Mouse (Mus musculus): Measurements from ENCODE around the gene Cdc14b.
A peak's percentile ranks its signal among the peaks of the same experiment; 100 is the strongest.

Cdc14b gene

GRCm38 (mm10) chr13:64185176-64185575 is 89.9 kb downstream of the Cdc14b start:
- Histone ChIP-seq H3K27me3 (ENCODE audit: insufficient read depth, low read length) (no peaks in the 10 kb centered on the region), H3K4me3 (replicated peaks; ENCODE audit: low read length) (no peak overlapping the region), H3K4me1 (replicated peaks; ENCODE audit: low read depth, low read length) (peaks cover 40% of the 10 kb centered on the region)

GRCm38 (mm10) chr13:64184361-64184760 is 90.7 kb downstream of the Cdc14b start:
- Histone ChIP-seq H3K4me3 (replicated peaks; ENCODE audit: low read length) (no peak overlapping the region), H3K27me3 (ENCODE audit: insufficient read depth, low read length) (no peaks in the 10 kb centered on the region), H3K4me1 (replicated peaks; ENCODE audit: low read depth, low read length) (peaks cover 32% of the 10 kb centered on the region), H3K36me3 (ENCODE audit: insufficient read depth, low read length) (peaks cover 9% of the 10 kb centered on the region), H3K9me3 (ENCODE audit: low read length) (no peaks in the 10 kb centered on the region)
- no peak for TF ChIP-seq CTCF (conservative IDR thresholded peaks at IDR 0.05; ENCODE audit: low read length)
- TF ChIP-seq POU5F1 (IDR thresholded peaks at IDR 0.05; ENCODE audit: borderline replicate concordance, low read length), result no peak
- TF ChIP-seq NANOG (IDR thresholded peaks at IDR 0.05; ENCODE audit: borderline replicate concordance, low read length), result no peak

More at GRCm38 (mm10) chr13:64185176-64185575, 89.9 kb downstream of the Cdc14b start:
- no peak for TF ChIP-seq NANOG (IDR thresholded peaks at IDR 0.05; ENCODE audit: borderline replicate concordance, low read length)
- TF ChIP-seq POU5F1 (IDR thresholded peaks at IDR 0.05; ENCODE audit: borderline replicate concordance, low read length), result no peak
- no peak for TF ChIP-seq CTCF (conservative IDR thresholded peaks at IDR 0.05; ENCODE audit: low read length)
- H3K9me3 ChIP-seq (ENCODE audit: low read length), result no peaks in the 10 kb centered on the region
- H3K36me3 ChIP-seq (ENCODE audit: insufficient read depth, low read length), result peaks cover 9% of the 10 kb centered on the region

GRCm38 (mm10) chr13:64183583-64183982 is 91.5 kb downstream of the Cdc14b start:
- Histone ChIP-seq H3K36me3 (ENCODE audit: insufficient read depth, low read length) (peaks cover 9% of the 10 kb centered on the region), H3K4me1 (replicated peaks; ENCODE audit: low read depth, low read length) (peaks cover 30% of the 10 kb centered on the region), H3K4me3 (replicated peaks; ENCODE audit: low read length) (no peak overlapping the region), H3K27me3 (ENCODE audit: insufficient read depth, low read length) (no peaks in the 10 kb centered on the region), H3K9me3 (ENCODE audit: low read length) (no peaks in the 10 kb centered on the region)
- no peak for TF ChIP-seq NANOG (IDR thresholded peaks at IDR 0.05; ENCODE audit: borderline replicate concordance, low read length)
- TF ChIP-seq CTCF (conservative IDR thresholded peaks at IDR 0.05; ENCODE audit: low read length), result no peak
- TF ChIP-seq POU5F1 (IDR thresholded peaks at IDR 0.05; ENCODE audit: borderline replicate concordance, low read length), result no peak

- Histone ChIP-seq H3K4me1 (replicated peaks; ENCODE audit: low read depth, low read length) (peaks cover 30% of the 10 kb centered on the region), H3K36me3 (ENCODE audit: insufficient read depth, low read length) (peaks cover 9% of the 10 kb centered on the region), H3K9me3 (ENCODE audit: low read length) (no peaks in the 10 kb centered on the region), H3K4me3 (replicated peaks; ENCODE audit: low read length) (no peak overlapping the region), H3K27me3 (ENCODE audit: insufficient read depth, low read length) (no peaks in the 10 kb centered on the region)
- no peak for TF ChIP-seq POU5F1 (IDR thresholded peaks at IDR 0.05; ENCODE audit: borderline replicate concordance, low read length)
These were observed 93.0 kb downstream of the Cdc14b start for GRCm38 (mm10) chr13:64182091-64182490.

GRCm38 (mm10) chr13:64180888-64181287 is 94.2 kb downstream of the Cdc14b start:
- TF ChIP-seq NANOG (IDR thresholded peaks at IDR 0.05; ENCODE audit: borderline replicate concordance, low read length), result no peak
- TF ChIP-seq POU5F1 (IDR thresholded peaks at IDR 0.05; ENCODE audit: borderline replicate concordance, low read length), result no peak
- TF ChIP-seq CTCF (conservative IDR thresholded peaks at IDR 0.05; ENCODE audit: low read length), result peak; percentile 91

GRCm38 (mm10) chr13:64180300-64180699 is 94.8 kb downstream of the Cdc14b start:
- Histone ChIP-seq H3K9me3 (ENCODE audit: low read length) (no peaks in the 10 kb centered on the region), H3K27me3 (ENCODE audit: insufficient read depth, low read length) (no peaks in the 10 kb centered on the region), H3K4me1 (replicated peaks; ENCODE audit: low read depth, low read length) (peaks cover 13% of the 10 kb centered on the region), H3K36me3 (ENCODE audit: insufficient read depth, low read length) (peaks cover 9% of the 10 kb centered on the region), H3K4me3 (replicated peaks; ENCODE audit: low read length) (no peak overlapping the region)
- TF ChIP-seq CTCF (conservative IDR thresholded peaks at IDR 0.05; ENCODE audit: low read length) (peak; percentile 50), POU5F1 (IDR thresholded peaks at IDR 0.05; ENCODE audit: borderline replicate concordance, low read length) (no peak)

More at GRCm38 (mm10) chr13:64180888-64181287, 94.2 kb downstream of the Cdc14b start:
- H3K4me1 ChIP-seq (replicated peaks; ENCODE audit: low read depth, low read length), result peaks cover 19% of the 10 kb centered on the region
- H3K36me3 ChIP-seq (ENCODE audit: insufficient read depth, low read length), result peaks cover 9% of the 10 kb centered on the region
- no peak overlapping the region for H3K4me3 ChIP-seq (replicated peaks; ENCODE audit: low read length)
- H3K27me3 ChIP-seq (ENCODE audit: insufficient read depth, low read length), result no peaks in the 10 kb centered on the region
- H3K9me3 ChIP-seq (ENCODE audit: low read length), result no peaks in the 10 kb centered on the region

- no peaks in the 10 kb centered on the region for H3K27me3 ChIP-seq (ENCODE audit: insufficient read depth, low read length)
- H3K4me3 ChIP-seq (replicated peaks; ENCODE audit: low read length), result no peak overlapping the region
- H3K4me1 ChIP-seq (replicated peaks; ENCODE audit: low read depth, low read length), result no peaks in the 10 kb centered on the region; the same call in 1 of the 2 replicates
- H3K36me3 ChIP-seq (ENCODE audit: insufficient read depth, low read length), result peaks cover 9% of the 10 kb centered on the region
- no peak for TF ChIP-seq NANOG (IDR thresholded peaks at IDR 0.05; ENCODE audit: borderline replicate concordance, low read length)
- TF ChIP-seq POU5F1 (IDR thresholded peaks at IDR 0.05; ENCODE audit: borderline replicate concordance, low read length), result no peak
- TF ChIP-seq CTCF (conservative IDR thresholded peaks at IDR 0.05; ENCODE audit: low read length), result no peak
- H3K9me3 ChIP-seq (ENCODE audit: low read length), result no peaks in the 10 kb centered on the region
These were observed 96.1 kb downstream of the Cdc14b start for GRCm38 (mm10) chr13:64178746-64179652.

GRCm38 (mm10) chr13:64178000-64178399 is 97.1 kb downstream of the Cdc14b start:
- no peak for TF ChIP-seq NANOG (IDR thresholded peaks at IDR 0.05; ENCODE audit: borderline replicate concordance, low read length)
- no peak for TF ChIP-seq POU5F1 (IDR thresholded peaks at IDR 0.05; ENCODE audit: borderline replicate concordance, low read length)
- no peak for TF ChIP-seq CTCF (conservative IDR thresholded peaks at IDR 0.05; ENCODE audit: low read length)
- Histone ChIP-seq H3K4me1 (replicated peaks; ENCODE audit: low read depth, low read length) (no peaks in the 10 kb centered on the region), H3K4me3 (replicated peaks; ENCODE audit: low read length) (no peak overlapping the region), H3K27me3 (ENCODE audit: insufficient read depth, low read length) (no peaks in the 10 kb centered on the region), H3K9me3 (ENCODE audit: low read length) (no peaks in the 10 kb centered on the region), H3K36me3 (ENCODE audit: insufficient read depth, low read length) (peaks cover 6% of the 10 kb centered on the region)
